Mouse (Mus musculus): ENCODE data around the gene Brd4. TPM values are rescaled to one million over a fixed set of nuclear protein-coding genes. Genes with fewer than 3 reads are reported as not detected.

Gene Brd4
- polyA plus RNA-seq, 1 experiment from 2014 or later: 112 TPM

- Histone ChIP-seq H3K4me1 (no peaks in the 10 kb centered on the region), H3K36me3 (no peaks in the 10 kb centered on the region; the same call in 1 of the 2 replicates), H3K9me3 (no peaks in the 10 kb centered on the region), H3K27ac (no peak overlapping the region), H3K4me3 (no peak overlapping the region), H3K9ac (no peak overlapping the region), H3K4me2 (replicated peaks) (no peak overlapping the region), H3K27me3 (replicated peaks) (no peaks in the 10 kb centered on the region)
- ATAC-seq (ENCODE audit: low FRiP score, low read depth): no peak
- WGBS: 97% methylated on average over 3 of the region's 3 CpGs
Measured at GRCm38 (mm10) chr17:32275568-32275967, 9.0 kb downstream of the Brd4 start.

GRCm38 (mm10) chr17:32269151-32269550 is 15.4 kb downstream of the Brd4 start:
- Histone ChIP-seq H3K4me2 (replicated peaks) (no peak overlapping the region), H3K27ac (no peak overlapping the region), H3K36me3 (no peaks in the 10 kb centered on the region; the same call in none of the 2 replicates), H3K4me1 (no peaks in the 10 kb centered on the region), H3K9ac (no peak overlapping the region), H3K4me3 (no peak overlapping the region), H3K9me3 (no peaks in the 10 kb centered on the region), H3K27me3 (replicated peaks) (no peaks in the 10 kb centered on the region)
- no peak for ATAC-seq (ENCODE audit: low FRiP score, low read depth)
- WGBS: 97% methylated on average over 7 of the region's 7 CpGs

- no peaks in the 10 kb centered on the region for H3K4me1 ChIP-seq
- no peak overlapping the region for H3K9ac ChIP-seq
- ATAC-seq (ENCODE audit: low FRiP score, low read depth): no peak
- WGBS: 94% methylated on average over 3 of the region's 3 CpGs
- H3K27me3 ChIP-seq (replicated peaks): no peaks in the 10 kb centered on the region
- no peaks in the 10 kb centered on the region for H3K9me3 ChIP-seq
- no peak overlapping the region for H3K4me3 ChIP-seq
- H3K27ac ChIP-seq: no peak overlapping the region
- H3K4me2 ChIP-seq (replicated peaks): no peak overlapping the region
- no peaks in the 10 kb centered on the region; the same call in none of the 2 replicates for H3K36me3 ChIP-seq
Measured at GRCm38 (mm10) chr17:32268540-32268960, 16.0 kb downstream of the Brd4 start.

- H3K4me2 ChIP-seq (replicated peaks): no peak overlapping the region
- no peaks in the 10 kb centered on the region for H3K27me3 ChIP-seq (replicated peaks)
- H3K9me3 ChIP-seq: no peaks in the 10 kb centered on the region
- H3K4me3 ChIP-seq: no peak overlapping the region
- WGBS: 52% methylated on average over 2 of the region's 2 CpGs
- no peaks in the 10 kb centered on the region for H3K4me1 ChIP-seq
- no peak overlapping the region for H3K9ac ChIP-seq
- no peak for ATAC-seq (ENCODE audit: low FRiP score, low read depth)
- H3K36me3 ChIP-seq: no peaks in the 10 kb centered on the region; the same call in none of the 2 replicates
- no peak overlapping the region for H3K27ac ChIP-seq
Measured at GRCm38 (mm10) chr17:32268096-32268495, 16.4 kb downstream of the Brd4 start.

- H3K9ac ChIP-seq: no peak overlapping the region
- WGBS: 97% methylated on average over 1 of the region's 1 CpGs
- no peaks in the 10 kb centered on the region for H3K9me3 ChIP-seq
- no peak for ATAC-seq (ENCODE audit: low FRiP score, low read depth)
- H3K4me3 ChIP-seq: no peak overlapping the region
- no peak overlapping the region for H3K4me2 ChIP-seq (replicated peaks)
- no peaks in the 10 kb centered on the region; the same call in 1 of the 2 replicates for H3K4me1 ChIP-seq
- no peak overlapping the region for H3K27ac ChIP-seq
- no peaks in the 10 kb centered on the region for H3K27me3 ChIP-seq (replicated peaks)
- H3K36me3 ChIP-seq: no peaks in the 10 kb centered on the region; the same call in none of the 2 replicates
Measured at GRCm38 (mm10) chr17:32267617-32268016, 16.9 kb downstream of the Brd4 start.

GRCm38 (mm10) chr17:32263672-32264071 is 20.9 kb downstream of the Brd4 start:
- Histone ChIP-seq H3K9me3 (no peaks in the 10 kb centered on the region), H3K4me2 (replicated peaks) (no peak overlapping the region), H3K4me3 (no peak overlapping the region), H3K4me1 (no peaks in the 10 kb centered on the region; the same call in 1 of the 2 replicates), H3K9ac (no peak overlapping the region), H3K36me3 (no peaks in the 10 kb centered on the region), H3K27me3 (replicated peaks) (no peaks in the 10 kb centered on the region), H3K27ac (no peak overlapping the region)
- WGBS: 98% methylated on average over 2 of the region's 2 CpGs
- ATAC-seq (ENCODE audit: low FRiP score, low read depth): no peak

- no peaks in the 10 kb centered on the region for H3K36me3 ChIP-seq
- H3K4me1 ChIP-seq: peaks cover 3% of the 10 kb centered on the region
- no peak overlapping the region for H3K4me3 ChIP-seq
- H3K27ac ChIP-seq: no peak overlapping the region
- H3K27me3 ChIP-seq (replicated peaks): no peaks in the 10 kb centered on the region
- H3K9me3 ChIP-seq: no peaks in the 10 kb centered on the region
- 96% methylated on average over 8 of the region's 8 CpGs for WGBS
- no peak overlapping the region for H3K9ac ChIP-seq
- H3K4me2 ChIP-seq (replicated peaks): no peak overlapping the region
- ATAC-seq (ENCODE audit: low FRiP score, low read depth): no peak
Measured at GRCm38 (mm10) chr17:32262831-32263559, 21.5 kb downstream of the Brd4 start.

- Histone ChIP-seq H3K27ac (no peak overlapping the region), H3K9me3 (no peaks in the 10 kb centered on the region), H3K4me2 (replicated peaks) (no peak overlapping the region), H3K36me3 (no peaks in the 10 kb centered on the region), H3K9ac (no peak overlapping the region), H3K27me3 (replicated peaks) (no peaks in the 10 kb centered on the region), H3K4me1 (peaks cover 7% of the 10 kb centered on the region), H3K4me3 (no peak overlapping the region)
- WGBS: 89% methylated on average over 2 of the region's 2 CpGs
- no peak for ATAC-seq (ENCODE audit: low FRiP score, low read depth)
Measured at GRCm38 (mm10) chr17:32258869-32259268, 25.7 kb downstream of the Brd4 start.

GRCm38 (mm10) chr17:32257944-32258343 is 26.6 kb downstream of the Brd4 start:
- WGBS: 44% methylated on average over 6 of the region's 6 CpGs
- H3K4me1 ChIP-seq: peaks cover 7% of the 10 kb centered on the region
- no peak overlapping the region for H3K27ac ChIP-seq
- no peak overlapping the region for H3K4me2 ChIP-seq (replicated peaks)
- H3K4me3 ChIP-seq: no peak overlapping the region
- no peak for ATAC-seq (ENCODE audit: low FRiP score, low read depth)
- H3K36me3 ChIP-seq: no peaks in the 10 kb centered on the region
- no peaks in the 10 kb centered on the region for H3K9me3 ChIP-seq
- H3K9ac ChIP-seq: no peak overlapping the region
- H3K27me3 ChIP-seq (replicated peaks): no peaks in the 10 kb centered on the region

- Histone ChIP-seq H3K4me2 (replicated peaks) (no peak overlapping the region), H3K36me3 (no peaks in the 10 kb centered on the region), H3K4me1 (peaks cover 7% of the 10 kb centered on the region), H3K27ac (no peak overlapping the region), H3K9me3 (no peaks in the 10 kb centered on the region), H3K27me3 (replicated peaks) (no peaks in the 10 kb centered on the region), H3K4me3 (no peak overlapping the region), H3K9ac (no peak overlapping the region)
- no peak for ATAC-seq (ENCODE audit: low FRiP score, low read depth)
- WGBS: 95% methylated on average over 2 of the region's 2 CpGs
Measured at GRCm38 (mm10) chr17:32257452-32257851, 27.1 kb downstream of the Brd4 start.

- Histone ChIP-seq H3K4me2 (replicated peaks) (no peak overlapping the region), H3K27me3 (replicated peaks) (no peaks in the 10 kb centered on the region), H3K9ac (no peak overlapping the region), H3K9me3 (no peaks in the 10 kb centered on the region), H3K4me1 (peaks cover 7% of the 10 kb centered on the region), H3K36me3 (no peaks in the 10 kb centered on the region), H3K4me3 (no peak overlapping the region), H3K27ac (no peak overlapping the region)
- no peak for ATAC-seq (ENCODE audit: low FRiP score, low read depth)
- WGBS: 86% methylated on average over 2 of the region's 2 CpGs
Measured at GRCm38 (mm10) chr17:32256896-32257295, 27.6 kb downstream of the Brd4 start.

GRCm38 (mm10) chr17:32253261-32253660 is 31.3 kb downstream of the Brd4 start:
- H3K9ac ChIP-seq: no peak overlapping the region
- no peak overlapping the region for H3K27ac ChIP-seq
- no peak overlapping the region for H3K4me2 ChIP-seq (replicated peaks)
- peaks cover 4% of the 10 kb centered on the region; the same call in 1 of the 2 replicates for H3K36me3 ChIP-seq
- no peaks in the 10 kb centered on the region for H3K9me3 ChIP-seq
- no peaks in the 10 kb centered on the region for H3K27me3 ChIP-seq (replicated peaks)
- H3K4me3 ChIP-seq: no peak overlapping the region
- peaks cover 7% of the 10 kb centered on the region for H3K4me1 ChIP-seq
- no peak for ATAC-seq (ENCODE audit: low FRiP score, low read depth)
- WGBS: 93% methylated on average over 2 of the region's 2 CpGs

Data from neural tube, embryonic 12.5 days (tissue).